Mouse (Mus musculus) limb, embryonic 11.5 days (tissue): ENCODE results near the gene Isoc2b. TPM values are rescaled to one million over a fixed set of nuclear protein-coding genes. Genes with fewer than 3 reads are reported as not detected.
A peak's percentile ranks its signal among the peaks of the same experiment; 100 is the strongest.
"Not testable (repeated sequence)": the region's sequence is repeated elsewhere in the genome, so short reads cannot be mapped to it uniquely, and the experiment has no call there.

Experiments used
- ATAC-seq: fragments of 200-750 bp; cut with Nextera tagmentation; 2 replicates; pipeline ENCODE4 v1.8.0; 2017; ENCODE audit warnings: low read depth; ENCODE audit not compliant: insufficient number of reproducible peaks, low FRiP score, low TSS enrichment
- DNase-seq: peaks from one replicate; pipeline ENCODE4 v3.0.0-alpha.2; 2015; ENCODE audit warnings: low spot score
- H3K27ac ChIP-seq: fragments of 300-500 bp; sonication (generic); replicated peaks from 2 replicates; pipeline ENCODE4 v1.5.1; 2014; ENCODE audit warnings: low read depth, mild to moderate bottlenecking, low read length
- H3K27me3 ChIP-seq: fragments of 300-500 bp; sonication (generic); 2 replicates; pipeline ENCODE4 v1.6.1; 2014; ENCODE audit warnings: mild to moderate bottlenecking, low read length, mixed read lengths; ENCODE audit not compliant: control insufficient read depth, insufficient read depth
- H3K36me3 ChIP-seq: fragments of 300-500 bp; sonication (generic); 2 replicates; pipeline ENCODE4 v1.6.1; 2014; ENCODE audit warnings: mild to moderate bottlenecking, low read length, moderate library complexity, mixed read lengths; ENCODE audit not compliant: control insufficient read depth, insufficient read depth
- H3K4me1 ChIP-seq: fragments of 300-500 bp; sonication (generic); 2 replicates; pipeline ENCODE4 v1.6.1; 2014; ENCODE audit warnings: low read length, mixed read lengths; ENCODE audit not compliant: control insufficient read depth, insufficient read depth
- H3K4me2 ChIP-seq: fragments of 300-500 bp; sonication (generic); 2 replicates; pipeline ENCODE4 v1.6.1; 2014; ENCODE audit warnings: low read depth, mild to moderate bottlenecking, moderate library complexity; ENCODE audit not compliant: severe bottlenecking
- H3K4me3 ChIP-seq: fragments of 300-500 bp; sonication (generic); 2 replicates; pipeline ENCODE4 v1.5.1; 2014; ENCODE audit warnings: low read depth, low read length
- H3K9ac ChIP-seq: fragments of 300-500 bp; sonication (generic); 2 replicates; pipeline ENCODE4 v1.6.1; 2014; ENCODE audit warnings: mild to moderate bottlenecking, low read length
- H3K9me3 ChIP-seq: fragments of 300-500 bp; sonication (generic); 2 replicates; pipeline ENCODE4 v1.6.1; 2016; ENCODE audit warnings: low read length; ENCODE audit not compliant: control insufficient read depth
- WGBS: fragments of 180-500 bp; shearing (Covaris S2); extraction: QIAGEN DNeasy Blood & Tissue Kit; methylation state at CpG from one replicate; pipeline ENCODE4 v1.1.7; 2014; 5-methylcytosine and 5-hydroxymethylcytosine counted together
- polyA plus RNA-seq: library from polyadenylated mRNA; unstranded; fragments of >200 nt; fragmentation: Nextera tagmentation; extraction: Ambion mirVana; gene quantifications from 2 replicates; pipeline ENCODE4 v1.2.1, GENCODE M21; 2014

Isoc2b gene
- polyA plus RNA-seq, 1 experiment from 2014 or later: 3.5 TPM

DNA sequence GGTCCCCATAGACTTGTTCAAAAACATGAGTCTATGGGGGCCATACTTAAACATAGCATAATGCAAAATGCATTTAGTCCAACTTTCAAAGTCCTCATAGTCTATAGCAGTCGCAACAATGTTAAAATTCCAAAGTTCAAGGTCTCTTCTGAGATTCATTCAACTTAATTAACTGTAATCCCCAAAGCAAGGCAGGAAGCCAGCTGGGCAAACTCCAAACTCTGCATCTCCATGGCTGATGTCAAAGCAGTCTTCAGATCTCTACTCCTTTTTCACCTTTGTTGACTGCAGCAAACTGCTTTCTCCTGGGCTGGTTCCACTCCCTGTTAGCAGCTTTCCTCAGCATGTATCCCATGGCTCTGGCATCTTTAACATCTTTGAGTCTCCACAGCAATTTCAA, 9.0 kb upstream of the Isoc2b start:
- 81% methylated on average over 1 of the region's 1 CpGs for WGBS
- not testable (repeated sequence) for ATAC-seq, H3K4me3 ChIP-seq, H3K4me1 ChIP-seq, H3K36me3 ChIP-seq, H3K9ac ChIP-seq, H3K9me3 ChIP-seq, H3K4me2 ChIP-seq, H3K27me3 ChIP-seq, DNase-seq, H3K27ac ChIP-seq

DNA sequence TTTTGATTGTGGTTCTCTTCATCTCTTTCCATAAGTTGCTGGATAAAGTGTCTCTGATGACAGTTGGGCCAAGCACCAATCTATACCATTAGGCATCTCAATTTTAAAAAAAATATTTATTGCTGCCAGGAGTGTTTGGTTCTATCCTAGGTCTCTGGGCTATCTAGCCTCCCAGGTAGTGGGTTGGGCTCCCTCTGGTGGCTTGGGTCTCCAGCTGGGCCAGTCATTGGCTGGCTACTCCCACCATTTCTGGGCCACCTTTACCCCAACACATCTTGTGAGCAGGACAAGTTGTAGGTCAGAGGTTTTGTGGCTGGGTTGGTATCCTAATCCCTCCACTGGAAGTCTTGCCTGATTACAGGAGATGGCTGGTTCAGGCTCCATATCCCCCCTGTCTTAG, 8.1 kb upstream of the Isoc2b start:
- Histone ChIP-seq H3K4me1 (0 out of 2 replicates have a peak, but pooled peaks cover 6% of the 10 kb centered on the region), H3K4me2 (no peak overlapping the region), H3K36me3 (no peaks in the 10 kb centered on the region), H3K9me3 (no peaks in the 10 kb centered on the region), H3K4me3 (no peak overlapping the region), H3K9ac (no peak overlapping the region), H3K27ac (no peak overlapping the region), H3K27me3 (no peaks in the 10 kb centered on the region)
- no peak for ATAC-seq
- no peak for DNase-seq

DNA sequence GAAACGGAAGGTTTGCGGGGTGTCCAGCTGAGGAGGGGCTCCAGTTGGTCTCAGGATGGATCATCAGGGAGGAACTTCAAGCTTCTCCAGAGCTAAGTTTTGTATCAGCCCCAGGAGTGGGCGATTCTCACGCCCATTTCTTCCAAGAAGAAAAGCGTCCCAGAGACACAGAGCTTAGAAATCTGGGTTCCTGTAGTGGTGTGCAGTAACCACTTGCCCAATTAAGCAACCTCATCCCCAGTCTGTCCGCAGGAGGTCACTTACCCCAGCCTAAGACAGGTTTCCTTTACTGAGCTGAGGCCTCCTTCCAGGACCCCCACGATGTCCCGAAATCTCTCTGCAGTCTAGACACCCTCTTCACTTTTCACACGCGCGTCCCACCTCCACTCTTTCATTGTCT, 7.2 kb upstream of the Isoc2b start:
- 8% methylated on average over 11 of the region's 11 CpGs for WGBS
- H3K4me3 ChIP-seq: peak overlapping the region; percentile 33
- DNase-seq: no peak
- no peaks in the 10 kb centered on the region for H3K27me3 ChIP-seq
- no peaks in the 10 kb centered on the region for H3K36me3 ChIP-seq
- H3K4me1 ChIP-seq: 0 out of 2 replicates have a peak, but pooled peaks cover 6% of the 10 kb centered on the region
- H3K27ac ChIP-seq: no peak overlapping the region
- ATAC-seq: peak; percentile 28; the same call in 1 of the 2 replicates
- no peaks in the 10 kb centered on the region for H3K9me3 ChIP-seq
- peak overlapping the region; percentile 76 for H3K4me2 ChIP-seq
- peak overlapping the region; percentile 48 for H3K9ac ChIP-seq

DNA sequence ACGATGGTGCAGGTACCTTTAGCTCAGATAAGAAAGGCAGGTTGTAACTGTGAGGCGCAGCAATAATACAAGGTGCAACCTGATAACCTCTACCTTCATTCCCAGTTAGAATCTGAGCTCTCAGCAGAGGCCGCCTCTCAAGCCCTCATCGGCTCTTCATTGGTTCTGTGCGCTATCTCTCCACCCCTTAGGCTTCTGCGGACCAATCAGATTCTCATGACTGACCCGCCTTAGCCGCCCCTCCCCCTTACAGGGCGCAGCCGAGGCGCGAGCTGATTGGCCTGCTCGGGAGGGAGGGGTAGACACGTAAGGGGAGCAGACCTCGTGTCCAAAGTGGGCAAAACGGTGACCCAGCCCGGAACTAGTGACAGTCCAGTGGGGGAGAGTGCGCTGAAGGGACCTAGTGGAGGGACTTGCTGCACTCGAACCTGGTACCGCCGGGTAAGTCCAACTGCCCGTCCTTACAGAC, 6.7 kb upstream of the Isoc2b start, which contains the start of gene Isoc2a:
Isoc2a (plus strand) TSS at position 401 of the 469 bp plus-strand sequence.
- Histone ChIP-seq H3K9ac (peak within 1 kb of the TSS; percentile 48), H3K9me3 (no peaks in the 10 kb centered on the region), H3K4me2 (peak within 1 kb of the TSS; percentile 76), H3K27me3 (no peaks in the 10 kb centered on the region), H3K4me3 (peak within 1 kb of the TSS; percentile 33), H3K27ac (no peak within 1 kb of the TSS), H3K36me3 (no peaks in the 10 kb centered on the region), H3K4me1 (0 out of 2 replicates have a peak, but pooled peaks cover 6% of the 10 kb centered on the region)
- under 1% methylated on average over 22 of the region's 22 CpGs for WGBS
- ATAC-seq: peak; percentile 99
- peak; percentile 94 for DNase-seq

DNA sequence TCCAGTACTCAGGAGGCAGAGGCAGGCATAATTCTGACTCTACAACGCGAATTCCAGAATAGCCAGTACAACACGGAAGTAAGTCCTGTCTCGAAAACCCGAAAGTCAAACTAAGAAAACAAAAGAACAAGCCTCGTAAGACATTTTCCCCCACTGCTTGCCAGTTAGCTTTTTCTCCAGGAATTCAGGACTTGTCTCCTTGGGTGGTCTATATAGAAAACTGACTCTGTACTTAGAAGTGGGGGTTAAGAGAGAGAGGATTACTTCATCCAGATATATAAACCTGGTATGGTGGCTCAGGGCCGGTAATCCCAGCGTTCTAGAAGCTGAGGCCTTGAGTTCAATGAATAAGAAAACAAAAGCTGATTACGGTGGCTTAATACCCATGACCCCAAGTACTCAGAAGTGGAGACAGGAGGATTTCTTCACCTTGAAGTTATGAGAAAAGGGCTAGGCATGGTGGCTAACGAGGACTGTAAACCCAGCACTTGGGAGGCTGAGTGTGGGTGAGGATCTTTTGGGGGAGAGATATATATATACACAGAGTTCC, 3.4 kb downstream of the Isoc2b start:
- DNase-seq: no peak
- Histone ChIP-seq H3K9me3 (no peaks in the 10 kb centered on the region), H3K4me2 (peak overlapping the region; percentile 51), H3K27me3 (no peaks in the 10 kb centered on the region), H3K9ac (no peak overlapping the region; the same call in 1 of the 2 replicates), H3K4me3 (peak overlapping the region; percentile 48), H3K27ac (no peak overlapping the region), H3K36me3 (no peaks in the 10 kb centered on the region), H3K4me1 (peaks cover 4% of the 10 kb centered on the region; the same call in 1 of the 2 replicates)
- WGBS: 62% methylated on average over 10 of the region's 10 CpGs
- ATAC-seq: no peak

DNA sequence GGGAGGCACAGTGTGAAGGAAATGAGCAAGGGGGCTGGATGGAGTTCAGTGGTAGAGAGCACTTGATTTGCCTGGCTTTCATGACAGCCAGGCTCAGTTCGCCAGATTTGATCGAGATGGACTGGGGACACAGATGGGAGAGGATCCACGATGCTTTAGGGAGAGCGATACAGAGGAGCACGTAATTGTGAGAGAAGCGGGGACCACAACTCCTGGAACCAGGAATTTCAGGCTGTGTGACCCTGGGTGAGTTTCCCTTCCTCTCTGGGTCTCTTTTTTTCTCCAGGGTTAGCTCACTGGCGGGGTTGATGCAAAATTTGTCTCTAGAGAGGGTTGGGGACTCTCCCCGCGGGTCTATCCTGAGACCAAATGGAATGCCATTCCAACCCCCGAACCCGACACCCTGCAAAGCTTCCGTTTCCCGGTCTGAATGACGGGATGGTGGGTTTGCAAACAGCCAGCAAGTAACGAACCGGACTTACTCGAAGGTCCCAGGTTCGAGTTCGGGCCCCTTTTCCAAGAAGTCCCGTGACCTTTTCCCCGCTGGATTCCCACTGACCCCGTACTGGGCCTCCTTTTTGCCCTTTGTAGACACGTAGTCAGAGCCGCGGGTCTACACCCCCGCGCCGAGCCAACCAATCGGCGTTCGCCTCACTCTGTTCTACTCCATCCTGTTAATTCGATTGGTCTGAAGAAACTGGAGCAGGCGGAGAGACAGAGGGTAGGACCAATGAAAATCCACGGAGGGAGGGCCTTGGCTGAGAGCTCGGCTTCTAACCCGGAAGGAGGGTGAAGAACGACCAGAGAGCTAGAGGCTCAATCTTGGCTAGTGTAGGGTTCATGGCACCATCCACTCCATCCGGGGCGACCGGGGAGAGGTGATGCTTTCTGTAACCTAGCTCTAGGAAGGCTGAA, 4.2 kb downstream of the Isoc2b start:
- peak overlapping the region; percentile 48 for H3K4me3 ChIP-seq
- H3K9ac ChIP-seq: peak overlapping the region; percentile 58
- H3K4me2 ChIP-seq: peak overlapping the region; percentile 51
- H3K4me1 ChIP-seq: peaks cover 4% of the 10 kb centered on the region; the same call in 1 of the 2 replicates
- no peak overlapping the region for H3K27ac ChIP-seq
- WGBS: 3% methylated on average over 40 of the region's 40 CpGs
- peak; percentile 100 for ATAC-seq
- no peaks in the 10 kb centered on the region for H3K9me3 ChIP-seq
- H3K27me3 ChIP-seq: no peaks in the 10 kb centered on the region
- H3K36me3 ChIP-seq: no peaks in the 10 kb centered on the region
- peak; percentile 95 for DNase-seq

DNA sequence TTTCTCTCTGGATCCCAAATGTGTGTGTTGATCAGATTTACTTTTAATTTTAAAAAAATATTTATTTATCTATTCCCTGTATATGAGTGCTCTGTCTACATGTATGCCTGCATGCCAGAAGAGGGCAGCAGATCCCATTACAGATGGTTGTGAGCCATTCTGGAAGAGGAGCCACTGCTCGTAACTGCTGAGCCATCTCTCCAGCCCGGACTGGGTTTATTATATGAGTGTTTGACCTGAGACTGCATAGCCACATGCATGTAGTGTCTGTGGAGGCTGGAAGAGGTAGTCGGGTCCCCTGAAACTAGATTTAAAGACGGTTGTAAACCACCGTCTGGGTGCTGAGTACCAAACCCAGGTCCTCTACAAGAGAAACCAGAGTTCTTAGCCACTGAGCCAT, 5.0 kb downstream of the Isoc2b start:
- no peaks in the 10 kb centered on the region for H3K36me3 ChIP-seq
- peak; percentile 38 for DNase-seq

DNA sequence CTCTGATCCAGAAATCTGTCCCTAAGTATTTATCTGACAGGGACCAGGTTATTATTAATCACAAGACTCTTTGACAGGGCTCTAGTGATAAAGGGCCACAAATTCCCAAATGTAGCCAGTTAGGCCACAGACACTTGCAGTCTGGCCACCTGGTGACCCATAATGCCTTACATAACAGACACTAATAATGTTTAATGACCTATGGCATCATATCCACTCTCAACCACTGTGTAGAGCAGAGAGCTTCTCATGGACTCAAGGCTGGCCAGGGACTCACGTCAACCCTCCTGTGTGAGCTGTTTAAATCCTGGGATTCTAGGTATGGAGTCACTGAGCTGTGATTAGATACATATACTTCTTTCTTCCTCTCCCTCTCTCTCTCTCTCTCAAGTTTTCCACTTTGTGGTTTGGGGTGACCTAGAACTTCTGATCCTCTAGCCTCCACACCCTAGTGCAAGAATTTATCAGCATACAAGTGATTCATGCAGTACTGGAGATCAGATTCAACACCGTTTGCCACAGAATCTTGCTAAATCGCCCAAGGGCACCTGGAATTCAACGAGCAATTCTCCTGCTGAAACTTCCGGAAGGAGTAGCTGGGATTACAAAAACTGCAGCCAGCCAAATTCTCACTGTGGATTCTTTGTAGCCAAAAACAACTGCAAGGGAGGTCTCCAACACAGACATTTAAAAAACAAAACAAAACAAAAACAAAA, 5.8 kb downstream of the Isoc2b start:
- Histone ChIP-seq H3K9ac (no peak overlapping the region), H3K27me3 (no peaks in the 10 kb centered on the region), H3K4me3 (no peak overlapping the region), H3K9me3 (no peaks in the 10 kb centered on the region), H3K4me1 (peaks cover 4% of the 10 kb centered on the region; the same call in 1 of the 2 replicates), H3K4me2 (no peak overlapping the region), H3K36me3 (no peaks in the 10 kb centered on the region), H3K27ac (no peak overlapping the region)
- 85% methylated on average over 5 of the region's 5 CpGs for WGBS
- ATAC-seq (no peak), DNase-seq (no peak)

More for the DNA sequence above, 5.0 kb downstream of the Isoc2b start:
- Histone ChIP-seq H3K9me3 (no peaks in the 10 kb centered on the region), H3K4me3 (peak overlapping the region; percentile 48), H3K27ac (no peak overlapping the region), H3K9ac (no peak overlapping the region), H3K4me2 (no peak overlapping the region), H3K4me1 (peaks cover 4% of the 10 kb centered on the region; the same call in 1 of the 2 replicates), H3K27me3 (no peaks in the 10 kb centered on the region)
- whole genome bisulfite sequencing: 60% methylated on average over 5 of the region's 5 CpGs
- peak; percentile 11; the same call in 1 of the 2 replicates for ATAC-seq
